Mouse (Mus musculus): ENCODE measurements around the gene Mmp21. TPM values are rescaled to one million over a fixed set of nuclear protein-coding genes. Genes with fewer than 3 reads are reported as not detected.

The Mmp21 gene
- not detected in 2 replicates for polyA plus RNA-seq (2015; fragmentation: Nextera tagmentation; extraction: Ambion mirVana)

GRCm38 (mm10) chr7:133679961-133680360, at the start of gene Mmp21:
Mmp21 (minus strand) TSS chr7:133680061.

GRCm38 (mm10) chr7:133637361-133638305, 42.2 kb downstream of the Mmp21 start, which contains the start of gene Edrf1:
Edrf1 (plus strand) TSS chr7:133637543.

Other genes with a start within 250 kb of the Mmp21 start
- 0.22 TPM in 1 of 2 replicates, not detected in the other for gene Tex36, start 77.9 kb downstream of the Mmp21 start, polyA plus RNA-seq (2015; fragmentation: Nextera tagmentation; extraction: Ambion mirVana)
- 10.0 and 10.4 TPM in 2 replicates for gene Edrf1, start 42.5 kb downstream of the Mmp21 start, polyA plus RNA-seq (2015; fragmentation: Nextera tagmentation; extraction: Ambion mirVana)
- gene Bccip, start 29.3 kb upstream of the Mmp21 start, polyA plus RNA-seq (2015; fragmentation: Nextera tagmentation; extraction: Ambion mirVana): 90.2 and 98.1 TPM in 2 replicates
- gene Uros, start 30.0 kb upstream of the Mmp21 start, polyA plus RNA-seq (2015; fragmentation: Nextera tagmentation; extraction: Ambion mirVana): 36.6 and 41.1 TPM in 2 replicates
- 3.9 and 4.0 TPM in 2 replicates for gene Fank1, start 96.8 kb upstream of the Mmp21 start, polyA plus RNA-seq (2015; fragmentation: Nextera tagmentation; extraction: Ambion mirVana)
- 36.1 and 40.0 TPM in 2 replicates for gene Dhx32, start 102.7 kb upstream of the Mmp21 start, polyA plus RNA-seq (2015; fragmentation: Nextera tagmentation; extraction: Ambion mirVana)

All from neural tube, postnatal 0 days (tissue).